Mouse (Mus musculus) forebrain, embryonic 16.5 days (tissue): Measurements from ENCODE around the gene 1700012B07Rik. TPM values are rescaled to one million over a fixed set of nuclear protein-coding genes. Genes with fewer than 3 reads are reported as not detected.

ENCODE experiments used
- ATAC-seq: fragments of 200-750 bp; cut with Nextera tagmentation; 2 replicates; pipeline ENCODE4 v1.8.0; 2017; ENCODE audit warnings: mild to moderate bottlenecking, moderate library complexity
- H3K27ac ChIP-seq: fragments of 300-500 bp; sonication (generic); 2 replicates; pipeline ENCODE4 v1.5.1; 2014; ENCODE audit warnings: low read length, control low read depth
- H3K27me3 ChIP-seq: fragments of 300-500 bp; sonication (generic); replicated peaks from 2 replicates; pipeline ENCODE4 v1.6.1; 2014; ENCODE audit warnings: low read length; ENCODE audit not compliant: control insufficient read depth, insufficient read depth
- H3K36me3 ChIP-seq: fragments of 300-500 bp; sonication (generic); 2 replicates; pipeline ENCODE4 v1.6.1; 2014; ENCODE audit not compliant: control insufficient read depth, insufficient read depth
- H3K4me1 ChIP-seq: fragments of 300-500 bp; sonication (generic); replicated peaks from 2 replicates; pipeline ENCODE4 v1.6.1; 2014; ENCODE audit warnings: low read length; ENCODE audit not compliant: control insufficient read depth, insufficient read depth
- H3K4me2 ChIP-seq: fragments of 300-500 bp; sonication (generic); 2 replicates; pipeline ENCODE4 v1.6.1; 2014; ENCODE audit warnings: mild to moderate bottlenecking, low read length, control low read depth
- H3K4me3 ChIP-seq: fragments of 300-500 bp; sonication (generic); replicated peaks from 2 replicates; pipeline ENCODE4 v1.5.1; 2014; ENCODE audit warnings: mild to moderate bottlenecking, low read length, control low read depth
- H3K9ac ChIP-seq: fragments of 300-500 bp; sonication (generic); replicated peaks from 2 replicates; pipeline ENCODE4 v1.6.1; 2014; ENCODE audit warnings: low read depth, low read length, control low read depth
- H3K9me3 ChIP-seq: fragments of 300-500 bp; sonication (generic); 2 replicates; pipeline ENCODE4 v1.6.1; 2016; ENCODE audit warnings: low read length; ENCODE audit not compliant: control insufficient read depth
- WGBS: fragments of 180-500 bp; shearing (Covaris S2); extraction: QIAGEN DNeasy Blood & Tissue Kit; methylation state at CpG from one replicate; pipeline ENCODE4 v1.1.7; 2014; 5-methylcytosine and 5-hydroxymethylcytosine counted together
- polyA plus RNA-seq: library from polyadenylated mRNA; unstranded; fragments of >200 nt; fragmentation: Nextera tagmentation; extraction: Ambion mirVana; gene quantifications from 2 replicates; pipeline ENCODE4 v1.2.1, GENCODE M21; 2015

The 1700012B07Rik gene
- not detected in 2 replicates for polyA plus RNA-seq

GRCm38 (mm10) chr11:109827946-109828345 lies at the start of gene 1700012B07Rik:
TSS of gene 1700012B07Rik (minus strand) at chr11:109828046.
- no peaks in the 10 kb centered on the region for H3K4me1 ChIP-seq
- no peak within 1 kb of the TSS for H3K9ac ChIP-seq
- no peak within 1 kb of the TSS for H3K4me3 ChIP-seq
- H3K27me3 ChIP-seq, result no peaks in the 10 kb centered on the region
- no peak for ATAC-seq
- no peak within 1 kb of the TSS for H3K4me2 ChIP-seq
- WGBS, result 91% methylated on average over 4 of the region's 4 CpGs
- no peak within 1 kb of the TSS for H3K27ac ChIP-seq
- no peaks in the 10 kb centered on the region for H3K36me3 ChIP-seq
- no peaks in the 10 kb centered on the region for H3K9me3 ChIP-seq

GRCm38 (mm10) chr11:109876767-109877166 lies 48.9 kb upstream of the 1700012B07Rik start:
- Histone ChIP-seq H3K9me3 (no peaks in the 10 kb centered on the region), H3K27ac (no peak overlapping the region), H3K4me3 (no peak overlapping the region), H3K4me1 (no peaks in the 10 kb centered on the region), H3K27me3 (no peaks in the 10 kb centered on the region), H3K4me2 (no peak overlapping the region), H3K9ac (no peak overlapping the region), H3K36me3 (no peaks in the 10 kb centered on the region)
- 64% methylated on average over 9 of the region's 9 CpGs for WGBS
- no peak for ATAC-seq

- H3K9ac ChIP-seq, result no peak overlapping the region
- H3K4me3 ChIP-seq, result no peak overlapping the region
- H3K9me3 ChIP-seq, result no peaks in the 10 kb centered on the region
- H3K27me3 ChIP-seq, result no peaks in the 10 kb centered on the region
- H3K27ac ChIP-seq, result no peak overlapping the region
- ATAC-seq, result no peak
- no peaks in the 10 kb centered on the region for H3K36me3 ChIP-seq
- WGBS, result 79% methylated on average over 3 of the region's 3 CpGs
- H3K4me2 ChIP-seq, result no peak overlapping the region
- no peaks in the 10 kb centered on the region for H3K4me1 ChIP-seq
These were observed 48.0 kb upstream of the 1700012B07Rik start for GRCm38 (mm10) chr11:109875834-109876233.

GRCm38 (mm10) chr11:109875525-109875802 lies 47.6 kb upstream of the 1700012B07Rik start:
- no peaks in the 10 kb centered on the region for H3K4me1 ChIP-seq
- no peak overlapping the region for H3K27ac ChIP-seq
- H3K4me3 ChIP-seq, result no peak overlapping the region
- no peaks in the 10 kb centered on the region for H3K9me3 ChIP-seq
- 96% methylated on average over 1 of the region's 1 CpGs for WGBS
- H3K27me3 ChIP-seq, result no peaks in the 10 kb centered on the region
- no peaks in the 10 kb centered on the region for H3K36me3 ChIP-seq
- no peak overlapping the region for H3K4me2 ChIP-seq
- H3K9ac ChIP-seq, result no peak overlapping the region
- no peak for ATAC-seq

GRCm38 (mm10) chr11:109874651-109875524 lies 47.0 kb upstream of the 1700012B07Rik start:
- H3K4me1 ChIP-seq, result no peaks in the 10 kb centered on the region
- no peaks in the 10 kb centered on the region for H3K27me3 ChIP-seq
- H3K27ac ChIP-seq, result no peak overlapping the region
- no peak overlapping the region for H3K4me3 ChIP-seq
- H3K36me3 ChIP-seq, result no peaks in the 10 kb centered on the region
- H3K4me2 ChIP-seq, result no peak overlapping the region
- H3K9me3 ChIP-seq, result no peaks in the 10 kb centered on the region
- ATAC-seq, result no peak
- 90% methylated on average over 11 of the region's 11 CpGs for WGBS
- no peak overlapping the region for H3K9ac ChIP-seq

GRCm38 (mm10) chr11:109873852-109874610 lies 46.2 kb upstream of the 1700012B07Rik start:
- no peak overlapping the region for H3K4me2 ChIP-seq
- no peaks in the 10 kb centered on the region for H3K36me3 ChIP-seq
- H3K4me1 ChIP-seq, result no peaks in the 10 kb centered on the region
- no peaks in the 10 kb centered on the region for H3K27me3 ChIP-seq
- no peak overlapping the region for H3K9ac ChIP-seq
- no peak for ATAC-seq
- H3K9me3 ChIP-seq, result no peaks in the 10 kb centered on the region
- H3K27ac ChIP-seq, result no peak overlapping the region
- H3K4me3 ChIP-seq, result no peak overlapping the region
- WGBS, result 86% methylated on average over 22 of the region's 22 CpGs

- Histone ChIP-seq H3K4me2 (no peak overlapping the region), H3K36me3 (no peaks in the 10 kb centered on the region), H3K27me3 (no peaks in the 10 kb centered on the region), H3K27ac (no peak overlapping the region), H3K4me3 (no peak overlapping the region), H3K4me1 (no peaks in the 10 kb centered on the region), H3K9me3 (no peaks in the 10 kb centered on the region), H3K9ac (no peak overlapping the region)
- WGBS, result 44% methylated on average over 9 of the region's 9 CpGs
- no peak for ATAC-seq
These were observed 45.4 kb upstream of the 1700012B07Rik start for GRCm38 (mm10) chr11:109873161-109873775.

- ATAC-seq, result no peak
- H3K36me3 ChIP-seq, result no peaks in the 10 kb centered on the region
- no peak overlapping the region for H3K4me2 ChIP-seq
- no peak overlapping the region for H3K4me3 ChIP-seq
- no peaks in the 10 kb centered on the region for H3K4me1 ChIP-seq
- H3K27me3 ChIP-seq, result no peaks in the 10 kb centered on the region
- no peak overlapping the region for H3K9ac ChIP-seq
- WGBS, result 87% methylated on average over 3 of the region's 3 CpGs
- H3K27ac ChIP-seq, result no peak overlapping the region
- no peaks in the 10 kb centered on the region for H3K9me3 ChIP-seq
These were observed 44.8 kb upstream of the 1700012B07Rik start for GRCm38 (mm10) chr11:109872674-109873073.

- 86% methylated on average over 10 of the region's 10 CpGs for WGBS
- H3K36me3 ChIP-seq, result no peaks in the 10 kb centered on the region
- no peak overlapping the region for H3K4me3 ChIP-seq
- H3K9me3 ChIP-seq, result no peaks in the 10 kb centered on the region
- H3K4me1 ChIP-seq, result no peaks in the 10 kb centered on the region
- no peaks in the 10 kb centered on the region for H3K27me3 ChIP-seq
- H3K4me2 ChIP-seq, result no peak overlapping the region
- ATAC-seq, result no peak
- H3K27ac ChIP-seq, result no peak overlapping the region
- H3K9ac ChIP-seq, result no peak overlapping the region
These were observed 44.2 kb upstream of the 1700012B07Rik start for GRCm38 (mm10) chr11:109872056-109872455.
